Mouse (Mus musculus): ENCODE measurements around the gene Zfp775.
"Not testable (repeated sequence)": the region's sequence is repeated elsewhere in the genome, so short reads cannot be mapped to it uniquely, and the experiment has no call there.

Zfp775 gene

GRCm38 (mm10) chr6:48591221-48591845, 10.5 kb upstream of the Zfp775 start:
- no peak for DNase-seq (ENCODE audit: low spot score)

- no peak for DNase-seq (ENCODE audit: low spot score)
Observed at GRCm38 (mm10) chr6:48591871-48592270, 10.0 kb upstream of the Zfp775 start.

- peak; percentile 95 for DNase-seq (ENCODE audit: low spot score)
Observed at GRCm38 (mm10) chr6:48593158-48594042, 8.5 kb upstream of the Zfp775 start, which contains the start of the genes Repin1 and Gm44965. Gene Repin1, plus strand, starts transcription at chr6:48593883. Gene Gm44965, plus strand, starts transcription at chr6:48593941.

- DNase-seq (ENCODE audit: low spot score) = peak; percentile 28
Observed at GRCm38 (mm10) chr6:48594043-48594738, 7.7 kb upstream of the Zfp775 start.

- no peak for DNase-seq (ENCODE audit: low spot score)
Observed at GRCm38 (mm10) chr6:48595278-48595677, 6.6 kb upstream of the Zfp775 start.

- no peak for DNase-seq (ENCODE audit: low spot score)
Observed at GRCm38 (mm10) chr6:48596545-48597232, 5.2 kb upstream of the Zfp775 start.

GRCm38 (mm10) chr6:48597233-48597625, 4.6 kb upstream of the Zfp775 start:
- no peak for DNase-seq (ENCODE audit: low spot score)

- DNase-seq (ENCODE audit: low spot score) = no peak
Observed at GRCm38 (mm10) chr6:48600594-48600993, 1.3 kb upstream of the Zfp775 start.

- no peak for DNase-seq (ENCODE audit: low spot score)
Observed at GRCm38 (mm10) chr6:48602080-48602741, 348 bp downstream of the Zfp775 start.

- no peak for DNase-seq (ENCODE audit: low spot score)
Observed at GRCm38 (mm10) chr6:48608124-48608523, 6.3 kb downstream of the Zfp775 start.

GRCm38 (mm10) chr6:48609512-48609911, 7.6 kb downstream of the Zfp775 start:
- no peak for DNase-seq (ENCODE audit: low spot score)

- DNase-seq (ENCODE audit: low spot score) = no peak
Observed at GRCm38 (mm10) chr6:48610657-48611056, 8.8 kb downstream of the Zfp775 start.

- no peak for DNase-seq (ENCODE audit: low spot score)
Observed at GRCm38 (mm10) chr6:48613464-48613863, 11.6 kb downstream of the Zfp775 start.

GRCm38 (mm10) chr6:48614756-48615155, 12.9 kb downstream of the Zfp775 start:
- no peak for DNase-seq (ENCODE audit: low spot score)

GRCm38 (mm10) chr6:48620031-48620430, 18.2 kb downstream of the Zfp775 start:
- DNase-seq (ENCODE audit: low spot score) = no peak

GRCm38 (mm10) chr6:48622186-48622843, 20.5 kb downstream of the Zfp775 start:
- DNase-seq (ENCODE audit: low spot score) = not testable (repeated sequence)

GRCm38 (mm10) chr6:48623460-48623859, 21.6 kb downstream of the Zfp775 start:
- no peak for DNase-seq (ENCODE audit: low spot score)

- no peak for DNase-seq (ENCODE audit: low spot score)
Observed at GRCm38 (mm10) chr6:48626464-48626863, 24.6 kb downstream of the Zfp775 start, which contains the start of gene AI854703. Gene AI854703, plus strand, starts transcription at chr6:48626764.

- DNase-seq (ENCODE audit: low spot score) = peak; percentile 34
Observed at GRCm38 (mm10) chr6:48626984-48627383, 25.1 kb downstream of the Zfp775 start.

GRCm38 (mm10) chr6:48627511-48627924, 25.7 kb downstream of the Zfp775 start:
- no peak for DNase-seq (ENCODE audit: low spot score)

- DNase-seq (ENCODE audit: low spot score) = no peak
Observed at GRCm38 (mm10) chr6:48628377-48628776, 26.5 kb downstream of the Zfp775 start.
